Mouse (Mus musculus) liver, postnatal 0 days (tissue): ENCODE results near the gene Rab9b.

ENCODE experiments used
- CTCF ChIP-seq: sonication (generic); IDR thresholded peaks from 2 replicates; pipeline ENCODE4 v1.5.1; 2016; ENCODE audit warnings: antibody characterized with exemption, low read depth
- EP300 ChIP-seq: IDR thresholded peaks from 2 replicates; pipeline ENCODE4 v1.6.1; 2016; ENCODE audit warnings: antibody characterized with exemption, low read depth, mild to moderate bottlenecking

DNA sequence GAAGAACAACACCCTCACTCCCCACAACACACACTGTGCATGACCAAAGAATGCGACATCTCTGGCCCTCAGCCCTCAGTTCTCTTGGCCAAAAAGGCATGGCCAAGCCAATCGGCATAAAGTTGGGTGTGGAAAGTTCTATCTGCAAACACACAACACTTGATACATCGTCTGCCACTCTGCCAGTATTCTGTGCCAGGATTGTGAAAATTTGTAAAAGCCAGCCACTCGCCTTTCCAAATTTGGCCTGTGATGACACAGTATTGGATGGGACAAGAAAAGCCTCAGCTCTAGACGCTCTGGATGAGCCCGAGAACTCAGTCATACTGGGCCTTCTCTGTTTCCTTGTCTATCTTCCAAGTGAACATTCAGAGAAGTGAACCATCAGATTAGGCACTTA, 48.8 kb downstream of the Rab9b start:
- no peak for TF ChIP-seq CTCF
- TF ChIP-seq EP300, result no peak
